Mouse (Mus musculus) liver, adult 2 months (tissue): ENCODE data around the gene Ccpg1.

Experiments
- CTCF ChIP-seq: fragments of 200-500 bp; IDR thresholded peaks from 2 replicates; pipeline ENCODE4 v1.5.1; 2011; ENCODE audit warnings: low read depth, low read length, control low read depth
- POLR2A ChIP-seq: fragments of 200-500 bp; IDR thresholded peaks from 2 replicates; pipeline ENCODE4 v1.6.1; 2011; ENCODE audit warnings: low read length, control low read depth; ENCODE audit not compliant: insufficient read depth; ENCODE audit errors: extremely low read depth

DNA sequence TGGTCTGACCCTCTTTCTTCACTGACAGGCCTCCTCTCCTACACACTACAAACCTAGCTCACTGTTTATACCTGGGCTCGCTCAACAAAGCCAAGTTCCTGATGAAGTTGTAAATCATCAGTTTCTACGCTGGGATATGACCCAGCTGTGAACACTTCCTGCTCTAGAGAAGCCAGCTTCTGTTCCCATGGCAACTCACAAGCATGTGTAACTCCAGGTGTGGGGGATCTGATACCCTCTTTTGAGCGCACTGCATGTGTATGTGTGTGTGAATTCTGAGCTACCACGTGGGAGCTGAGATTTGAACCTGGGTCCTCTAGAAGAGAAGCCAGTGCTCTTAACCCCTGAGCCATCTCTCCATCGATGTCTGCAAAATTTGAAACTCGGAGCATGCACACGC, 35.7 kb upstream of the Ccpg1 start:
- no peak for TF ChIP-seq CTCF
- TF ChIP-seq POLR2A = no peak
